Mouse (Mus musculus): ENCODE data around the gene Pdxp.
A peak's percentile ranks its signal among the peaks of the same experiment; 100 is the strongest.

Pdxp gene

GRCm38 (mm10) chr15:78927021-78927787 lies 13.5 kb downstream of the Pdxp start:
- peak; percentile 42 for DNase-seq (ENCODE audit: extremely low spot score, low spot score)

GRCm38 (mm10) chr15:78927788-78928457 lies 14.2 kb downstream of the Pdxp start:
- peak; percentile 87 for DNase-seq (ENCODE audit: extremely low spot score, low spot score)

GRCm38 (mm10) chr15:78928539-78928938 lies 14.8 kb downstream of the Pdxp start:
- DNase-seq (ENCODE audit: extremely low spot score, low spot score): no peak

- DNase-seq (ENCODE audit: extremely low spot score, low spot score): no peak
Measured at GRCm38 (mm10) chr15:78930192-78930706, 16.5 kb downstream of the Pdxp start.

- DNase-seq (ENCODE audit: extremely low spot score, low spot score): no peak
Measured at GRCm38 (mm10) chr15:78930801-78931426, 17.2 kb downstream of the Pdxp start.

DNA sequence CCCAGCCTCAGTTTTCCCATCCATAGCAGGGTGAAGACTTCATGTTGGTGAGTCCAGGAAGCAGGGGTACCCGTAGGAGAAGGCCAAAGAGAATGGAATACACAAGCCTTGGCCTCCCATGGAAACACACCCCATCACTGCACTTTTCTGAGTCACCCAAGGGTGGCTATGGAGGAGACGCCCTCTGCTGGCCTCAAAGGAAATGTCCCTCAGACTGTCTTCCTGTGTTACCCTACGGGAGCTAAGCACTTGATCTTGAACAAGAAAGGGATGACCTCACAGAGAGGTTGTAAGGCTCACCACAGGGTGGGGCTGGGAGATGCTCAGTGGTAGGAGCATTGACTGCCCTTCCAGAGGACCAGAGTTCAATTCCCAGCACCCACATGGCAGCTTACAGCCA lies 17.9 kb downstream of the Pdxp start:
- no peak for DNase-seq (ENCODE audit: extremely low spot score, low spot score)

- DNase-seq (ENCODE audit: extremely low spot score, low spot score): peak; percentile 92
Measured at GRCm38 (mm10) chr15:78934784-78935320, 21.1 kb downstream of the Pdxp start, which contains the start of gene Nol12. Gene Nol12, plus strand, starts transcription at chr15:78934933.

DNA sequence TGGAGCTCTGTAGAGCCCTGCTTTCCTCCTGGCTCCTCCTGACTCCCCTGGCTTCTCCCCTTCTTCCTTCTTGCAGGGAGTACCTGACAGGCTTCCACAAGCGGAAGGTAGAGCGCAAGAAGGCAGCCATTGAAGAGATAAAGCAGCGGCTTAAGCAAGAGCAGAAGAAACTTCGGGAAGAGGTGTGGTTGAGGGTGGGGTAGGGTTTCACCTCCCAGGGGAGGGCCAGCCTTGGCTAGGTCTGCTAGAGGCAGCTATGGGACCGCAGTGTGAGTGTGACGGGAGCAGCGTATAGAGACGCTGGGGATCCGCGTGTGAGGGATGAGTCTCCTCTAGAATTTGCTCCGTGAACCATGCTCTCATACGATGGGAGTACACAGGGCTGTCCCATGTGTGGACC lies 22.7 kb downstream of the Pdxp start:
- DNase-seq (ENCODE audit: extremely low spot score, low spot score): no peak

DNA sequence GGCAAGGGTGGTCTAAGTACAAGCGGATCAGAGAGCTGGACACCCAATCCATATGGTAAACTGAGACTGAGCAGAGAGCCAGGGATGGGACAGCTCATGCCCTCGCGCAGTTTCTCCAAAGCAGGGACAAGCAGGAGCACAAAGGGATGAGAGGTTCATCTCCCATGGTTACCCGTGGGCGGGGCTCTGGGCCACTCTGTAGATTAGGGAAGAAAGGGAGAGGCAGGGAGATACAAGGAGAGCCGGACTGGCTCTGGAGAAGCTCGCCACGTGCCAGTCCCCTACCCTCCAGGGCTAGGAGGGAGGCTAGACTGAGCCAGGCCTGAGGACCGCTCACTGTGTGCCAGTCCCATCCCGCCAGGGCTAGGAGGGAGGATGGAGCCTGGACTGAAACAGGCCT lies 23.6 kb downstream of the Pdxp start:
- no peak for DNase-seq (ENCODE audit: extremely low spot score, low spot score)

DNA sequence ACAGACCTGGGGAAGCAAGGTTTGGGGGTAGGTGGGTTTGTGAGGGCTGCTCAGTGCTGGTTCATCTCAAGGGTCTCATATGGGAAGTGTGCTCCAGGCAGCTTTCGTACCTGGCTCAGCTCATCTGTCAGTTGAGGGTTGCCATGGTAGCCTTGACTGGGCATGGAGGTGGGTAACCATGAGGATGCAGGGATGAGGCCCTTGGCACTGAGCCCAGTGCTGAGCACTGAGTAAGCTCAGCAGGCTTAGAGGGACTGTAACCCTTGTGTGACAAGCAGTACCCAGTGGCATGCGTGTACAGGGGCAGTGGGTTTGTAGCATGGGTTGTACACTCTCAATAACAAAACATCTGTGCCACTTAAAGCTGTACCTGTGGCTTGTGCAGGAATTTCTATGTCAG lies 24.2 kb downstream of the Pdxp start:
- no peak for DNase-seq (ENCODE audit: extremely low spot score, low spot score)

DNA sequence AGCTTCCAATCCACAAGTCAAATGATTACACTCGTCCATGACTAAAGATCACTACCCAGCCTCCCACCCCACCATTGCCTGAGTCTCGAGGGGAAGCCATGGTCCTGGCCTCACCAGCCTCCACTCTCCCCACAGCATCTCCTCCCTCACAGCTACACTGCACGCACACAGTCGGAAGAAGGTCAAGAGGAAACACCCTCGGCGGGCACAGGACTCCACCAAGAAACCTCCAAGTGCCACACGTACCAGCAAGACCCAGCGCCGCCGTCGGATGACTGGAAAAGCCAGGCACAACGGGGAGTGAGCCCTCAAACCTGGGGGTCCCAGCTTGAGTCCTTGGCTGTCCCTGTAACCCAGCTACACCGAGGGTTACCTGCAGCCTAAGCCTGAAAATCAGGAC lies 26.6 kb downstream of the Pdxp start:
- no peak for DNase-seq (ENCODE audit: extremely low spot score, low spot score)

DNA sequence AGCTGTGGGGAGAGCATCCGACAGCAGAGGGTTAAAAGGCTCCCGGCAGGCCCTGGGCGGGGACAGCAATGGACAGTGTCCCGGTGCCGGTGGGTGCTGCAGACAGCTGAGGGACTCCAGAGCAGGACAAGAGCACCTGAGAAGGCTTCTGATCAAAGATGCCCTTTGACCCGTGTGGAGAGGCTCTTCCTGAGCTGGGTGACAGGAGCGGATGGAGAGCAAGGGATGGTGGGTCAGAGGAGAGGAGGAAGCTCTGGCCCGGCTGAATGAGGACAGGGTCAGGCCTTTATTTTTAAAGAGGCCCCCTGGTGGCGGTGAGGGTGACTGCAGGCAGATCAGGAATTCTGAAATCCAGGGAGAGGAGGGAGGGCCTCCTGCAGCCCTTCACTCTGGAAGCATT lies 28.9 kb downstream of the Pdxp start:
- DNase-seq (ENCODE audit: extremely low spot score, low spot score): peak; percentile 89

GRCm38 (mm10) chr15:78946232-78946631 lies 32.5 kb downstream of the Pdxp start:
- no peak for DNase-seq (ENCODE audit: extremely low spot score, low spot score)

- peak; percentile 85 for DNase-seq (ENCODE audit: extremely low spot score, low spot score)
Measured at GRCm38 (mm10) chr15:78947657-78948056, 33.9 kb downstream of the Pdxp start, which contains the start of gene Triobp. Gene Triobp, plus strand, starts transcription at chr15:78947724.

- peak; percentile 35 for DNase-seq (ENCODE audit: extremely low spot score, low spot score)
Measured at GRCm38 (mm10) chr15:78948152-78948725, 34.5 kb downstream of the Pdxp start.

GRCm38 (mm10) chr15:78948883-78949282 lies 35.2 kb downstream of the Pdxp start:
- DNase-seq (ENCODE audit: extremely low spot score, low spot score): no peak

DNA sequence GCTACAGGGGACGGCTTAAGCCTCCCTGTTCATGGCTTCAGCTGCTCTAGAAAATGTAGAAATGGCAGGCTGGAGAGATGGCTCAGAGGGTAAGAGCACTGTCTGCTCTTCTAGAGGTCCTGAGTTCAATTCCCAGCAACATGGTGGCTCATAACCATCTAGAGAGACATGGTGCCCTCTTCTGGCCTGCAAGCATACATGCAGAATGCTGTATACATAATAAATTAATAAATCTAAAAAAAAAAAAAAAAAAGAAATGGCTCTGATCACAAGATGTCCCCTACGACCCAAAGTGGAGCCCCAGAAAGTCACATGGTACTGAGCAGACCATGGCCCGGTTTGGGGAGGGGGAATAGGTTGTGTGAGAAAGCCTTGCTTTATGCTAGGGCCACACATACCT lies 41.9 kb downstream of the Pdxp start:
- no peak for DNase-seq (ENCODE audit: extremely low spot score, low spot score)

GRCm38 (mm10) chr15:78956351-78956750 lies 42.6 kb downstream of the Pdxp start:
- no peak for DNase-seq (ENCODE audit: extremely low spot score, low spot score)

- DNase-seq (ENCODE audit: extremely low spot score, low spot score): no peak
Measured at GRCm38 (mm10) chr15:78957021-78957420, 43.3 kb downstream of the Pdxp start.

DNA sequence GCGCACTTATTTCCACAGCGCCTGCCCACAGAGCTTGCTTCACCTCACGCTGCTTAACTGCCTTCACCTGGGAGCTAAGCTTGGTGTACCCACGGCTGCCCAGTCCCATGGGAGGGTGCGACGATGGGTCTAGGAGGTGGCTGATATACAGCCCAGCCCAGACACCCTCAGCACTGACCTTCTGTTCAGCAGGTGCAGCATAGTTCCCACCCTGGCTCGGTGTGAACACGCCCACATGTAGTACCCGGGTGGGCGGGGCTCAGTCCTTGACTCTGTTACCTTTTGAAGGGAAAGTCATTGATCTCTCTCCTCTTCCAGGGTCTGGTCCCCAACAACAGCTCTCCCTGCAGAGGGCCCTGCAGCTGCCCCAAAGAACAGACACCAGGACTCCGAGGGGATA lies 45.8 kb downstream of the Pdxp start:
- no peak for DNase-seq (ENCODE audit: extremely low spot score, low spot score)

- no peak for DNase-seq (ENCODE audit: extremely low spot score, low spot score)
Measured at GRCm38 (mm10) chr15:78960088-78960487, 46.4 kb downstream of the Pdxp start.
